Mouse (Mus musculus): ENCODE data around the gene Celf2. TPM values are rescaled to one million over a fixed set of nuclear protein-coding genes. Genes with fewer than 3 reads are reported as not detected.

Celf2 gene
- polyA plus RNA-seq, 1 experiment from 2014 or later: 57.8 TPM

GRCm38 (mm10) chr2:7073730-7074129 is 435.6 kb downstream of the Celf2 start:
- peaks cover 26% of the 10 kb centered on the region for H3K36me3 ChIP-seq
- H3K9ac ChIP-seq: no peak overlapping the region
- H3K4me3 ChIP-seq: no peak overlapping the region
- H3K9me3 ChIP-seq: peaks cover 21% of the 10 kb centered on the region
- ATAC-seq (ENCODE audit: extremely low read depth, insufficient number of reproducible peaks, low FRiP score, low TSS enrichment): no peak
- no peak overlapping the region for H3K27ac ChIP-seq (replicated peaks)
- H3K4me1 ChIP-seq: peaks cover 37% of the 10 kb centered on the region
- no peak overlapping the region for H3K4me2 ChIP-seq
- 76% methylated on average over 3 of the region's 3 CpGs for WGBS
- no peaks in the 10 kb centered on the region for H3K27me3 ChIP-seq (replicated peaks)

GRCm38 (mm10) chr2:7072344-7073265 is 436.8 kb downstream of the Celf2 start:
- Histone ChIP-seq H3K4me2 (no peak overlapping the region), H3K27me3 (replicated peaks) (no peaks in the 10 kb centered on the region), H3K27ac (replicated peaks) (peak overlapping the region; percentile 63), H3K36me3 (peaks cover 21% of the 10 kb centered on the region), H3K9me3 (peaks cover 20% of the 10 kb centered on the region), H3K4me3 (no peak overlapping the region), H3K4me1 (peaks cover 44% of the 10 kb centered on the region), H3K9ac (peak overlapping the region; percentile 38; the same call in 1 of the 2 replicates)
- 50% methylated on average over 5 of the region's 5 CpGs for WGBS
- no peak for ATAC-seq (ENCODE audit: extremely low read depth, insufficient number of reproducible peaks, low FRiP score, low TSS enrichment)

GRCm38 (mm10) chr2:7069458-7069857 is 439.9 kb downstream of the Celf2 start:
- H3K27ac ChIP-seq (replicated peaks): no peak overlapping the region
- no peaks in the 10 kb centered on the region for H3K27me3 ChIP-seq (replicated peaks)
- H3K4me1 ChIP-seq: peaks cover 48% of the 10 kb centered on the region
- H3K4me3 ChIP-seq: no peak overlapping the region
- H3K9me3 ChIP-seq: no peaks in the 10 kb centered on the region
- no peak for ATAC-seq (ENCODE audit: extremely low read depth, insufficient number of reproducible peaks, low FRiP score, low TSS enrichment)
- no peak overlapping the region for H3K4me2 ChIP-seq
- 37% methylated on average over 3 of the region's 3 CpGs for whole genome bisulfite sequencing
- 0 out of 2 replicates have a peak, but pooled peaks cover 3% of the 10 kb centered on the region for H3K36me3 ChIP-seq
- H3K9ac ChIP-seq: no peak overlapping the region

GRCm38 (mm10) chr2:7068281-7068680 is 441.1 kb downstream of the Celf2 start:
- Histone ChIP-seq H3K27me3 (replicated peaks) (no peaks in the 10 kb centered on the region), H3K4me2 (no peak overlapping the region), H3K4me1 (peaks cover 50% of the 10 kb centered on the region), H3K9ac (0 out of 2 replicates have a peak overlapping the region, but pooled peaks have one; percentile 33), H3K9me3 (no peaks in the 10 kb centered on the region), H3K27ac (replicated peaks) (peak overlapping the region; percentile 21; the same call in 1 of the 2 replicates), H3K4me3 (no peak overlapping the region), H3K36me3 (0 out of 2 replicates have a peak, but pooled peaks cover 3% of the 10 kb centered on the region)
- no peak for ATAC-seq (ENCODE audit: extremely low read depth, insufficient number of reproducible peaks, low FRiP score, low TSS enrichment)
- 77% methylated on average over 6 of the region's 6 CpGs for WGBS

GRCm38 (mm10) chr2:7063574-7064192 is 445.7 kb downstream of the Celf2 start:
- no peak for ATAC-seq (ENCODE audit: extremely low read depth, insufficient number of reproducible peaks, low FRiP score, low TSS enrichment)
- Histone ChIP-seq H3K9ac (peak overlapping the region; percentile 69), H3K36me3 (no peaks in the 10 kb centered on the region), H3K27ac (replicated peaks) (peak overlapping the region; percentile 72), H3K9me3 (no peaks in the 10 kb centered on the region), H3K4me1 (peaks cover 64% of the 10 kb centered on the region), H3K4me2 (peak overlapping the region; percentile 51), H3K27me3 (replicated peaks) (no peaks in the 10 kb centered on the region), H3K4me3 (peak overlapping the region; percentile 2; the same call in 1 of the 2 replicates)
- 35% methylated on average over 12 of the region's 12 CpGs for WGBS

GRCm38 (mm10) chr2:7060490-7061105 is 448.8 kb downstream of the Celf2 start:
- no peaks in the 10 kb centered on the region for H3K36me3 ChIP-seq
- H3K4me2 ChIP-seq: no peak overlapping the region
- WGBS: 72% methylated on average over 7 of the region's 7 CpGs
- H3K9ac ChIP-seq: no peak overlapping the region
- no peak for ATAC-seq (ENCODE audit: extremely low read depth, insufficient number of reproducible peaks, low FRiP score, low TSS enrichment)
- peaks cover 63% of the 10 kb centered on the region for H3K4me1 ChIP-seq
- H3K4me3 ChIP-seq: no peak overlapping the region
- no peaks in the 10 kb centered on the region for H3K9me3 ChIP-seq
- H3K27ac ChIP-seq (replicated peaks): peak overlapping the region; percentile 20; the same call in 1 of the 2 replicates
- H3K27me3 ChIP-seq (replicated peaks): no peaks in the 10 kb centered on the region

GRCm38 (mm10) chr2:7056401-7056800 is 453.0 kb downstream of the Celf2 start:
- 76% methylated on average over 4 of the region's 4 CpGs for WGBS
- H3K4me3 ChIP-seq: no peak overlapping the region
- no peaks in the 10 kb centered on the region for H3K9me3 ChIP-seq
- no peak overlapping the region for H3K9ac ChIP-seq
- no peaks in the 10 kb centered on the region for H3K27me3 ChIP-seq (replicated peaks)
- H3K4me1 ChIP-seq: peaks cover 51% of the 10 kb centered on the region
- ATAC-seq (ENCODE audit: extremely low read depth, insufficient number of reproducible peaks, low FRiP score, low TSS enrichment): no peak
- no peak overlapping the region for H3K27ac ChIP-seq (replicated peaks)
- no peaks in the 10 kb centered on the region for H3K36me3 ChIP-seq
- no peak overlapping the region for H3K4me2 ChIP-seq

GRCm38 (mm10) chr2:7055958-7056357 is 453.4 kb downstream of the Celf2 start:
- H3K27me3 ChIP-seq (replicated peaks): no peaks in the 10 kb centered on the region
- no peak overlapping the region for H3K9ac ChIP-seq
- no peak overlapping the region for H3K4me3 ChIP-seq
- H3K4me1 ChIP-seq: peaks cover 48% of the 10 kb centered on the region
- H3K36me3 ChIP-seq: no peaks in the 10 kb centered on the region
- H3K27ac ChIP-seq (replicated peaks): peak overlapping the region; percentile 42; the same call in 1 of the 2 replicates
- H3K9me3 ChIP-seq: no peaks in the 10 kb centered on the region
- WGBS: 43% methylated on average over 3 of the region's 3 CpGs
- H3K4me2 ChIP-seq: no peak overlapping the region
- no peak for ATAC-seq (ENCODE audit: extremely low read depth, insufficient number of reproducible peaks, low FRiP score, low TSS enrichment)

- H3K9ac ChIP-seq: no peak overlapping the region
- ATAC-seq (ENCODE audit: extremely low read depth, insufficient number of reproducible peaks, low FRiP score, low TSS enrichment): no peak
- H3K27ac ChIP-seq (replicated peaks): no peak overlapping the region
- no peak overlapping the region for H3K4me2 ChIP-seq
- H3K27me3 ChIP-seq (replicated peaks): no peaks in the 10 kb centered on the region
- 0 out of 2 replicates have a peak, but pooled peaks cover 10% of the 10 kb centered on the region for H3K36me3 ChIP-seq
- 85% methylated on average over 5 of the region's 5 CpGs for WGBS
- peaks cover 24% of the 10 kb centered on the region for H3K4me1 ChIP-seq
- H3K9me3 ChIP-seq: 0 out of 2 replicates have a peak, but pooled peaks cover 5% of the 10 kb centered on the region
- H3K4me3 ChIP-seq: no peak overlapping the region
Measured at GRCm38 (mm10) chr2:7051090-7051489, 458.3 kb downstream of the Celf2 start.

- 0 out of 2 replicates have a peak, but pooled peaks cover 5% of the 10 kb centered on the region for H3K9me3 ChIP-seq
- 18% methylated on average over 1 of the region's 1 CpGs for WGBS
- H3K27me3 ChIP-seq (replicated peaks): no peaks in the 10 kb centered on the region
- H3K4me3 ChIP-seq: no peak overlapping the region
- H3K36me3 ChIP-seq: 0 out of 2 replicates have a peak, but pooled peaks cover 10% of the 10 kb centered on the region
- no peak overlapping the region for H3K27ac ChIP-seq (replicated peaks)
- no peak overlapping the region for H3K9ac ChIP-seq
- H3K4me1 ChIP-seq: no peaks in the 10 kb centered on the region
- H3K4me2 ChIP-seq: no peak overlapping the region
- ATAC-seq (ENCODE audit: extremely low read depth, insufficient number of reproducible peaks, low FRiP score, low TSS enrichment): no peak
Measured at GRCm38 (mm10) chr2:7046155-7046554, 463.2 kb downstream of the Celf2 start.

- Histone ChIP-seq H3K4me1 (no peaks in the 10 kb centered on the region), H3K27ac (replicated peaks) (no peak overlapping the region), H3K9me3 (0 out of 2 replicates have a peak, but pooled peaks cover 5% of the 10 kb centered on the region), H3K4me2 (no peak overlapping the region), H3K27me3 (replicated peaks) (no peaks in the 10 kb centered on the region), H3K36me3 (0 out of 2 replicates have a peak, but pooled peaks cover 10% of the 10 kb centered on the region), H3K4me3 (no peak overlapping the region), H3K9ac (no peak overlapping the region)
- WGBS: 78% methylated on average over 4 of the region's 4 CpGs
- no peak for ATAC-seq (ENCODE audit: extremely low read depth, insufficient number of reproducible peaks, low FRiP score, low TSS enrichment)
Measured at GRCm38 (mm10) chr2:7045531-7045930, 463.8 kb downstream of the Celf2 start.
